Mouse (Mus musculus): Measurements from ENCODE around the gene Scel.

Gene Scel

DNA sequence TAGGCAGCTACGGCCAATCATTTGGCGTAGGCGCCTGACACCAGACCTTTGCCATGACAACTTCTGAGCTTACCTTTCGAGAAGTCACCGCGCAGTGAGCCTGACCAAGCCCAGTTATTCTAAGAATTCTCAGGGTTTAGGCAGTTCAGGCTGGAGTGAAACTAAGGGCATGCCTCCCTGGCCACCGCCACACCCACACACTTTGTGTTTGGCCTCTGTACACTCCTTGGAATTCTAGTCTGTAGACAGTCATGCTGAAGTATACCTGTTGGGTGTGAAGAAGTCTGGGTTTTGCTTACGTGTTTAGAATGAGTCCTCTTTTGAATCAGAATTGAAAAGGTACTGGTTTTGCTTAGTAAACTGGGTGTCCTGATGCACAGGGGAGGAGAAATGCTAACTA lies 3.6 kb upstream of the Scel start:
- in situ Hi-C loops (cut with MboI, MseI), result no loop called here

DNA sequence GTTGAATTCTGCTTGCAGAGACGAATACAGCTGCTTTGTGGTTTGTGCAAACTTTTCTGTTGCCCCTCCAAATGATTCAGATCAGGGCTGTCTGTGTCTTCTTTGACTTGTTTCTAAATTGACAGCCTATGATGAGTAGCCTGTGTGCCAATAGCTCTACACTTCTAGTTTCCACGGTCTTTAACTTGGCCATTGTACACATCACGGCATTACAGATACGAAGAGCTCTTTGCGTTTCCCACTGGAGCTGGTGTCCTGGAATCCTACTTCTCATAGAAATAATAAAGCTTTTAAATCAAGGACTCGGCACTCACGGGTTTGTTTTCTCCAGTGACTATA lies 300 bp downstream of the Scel start:
- in situ Hi-C loops (cut with MboI, MseI), result no loop called here

- in situ Hi-C loops (cut with MboI, MseI), result no loop called here
Observed at GRCm38 (mm10) chr14:103515419-103515818, 2.3 kb downstream of the Scel start.

DNA sequence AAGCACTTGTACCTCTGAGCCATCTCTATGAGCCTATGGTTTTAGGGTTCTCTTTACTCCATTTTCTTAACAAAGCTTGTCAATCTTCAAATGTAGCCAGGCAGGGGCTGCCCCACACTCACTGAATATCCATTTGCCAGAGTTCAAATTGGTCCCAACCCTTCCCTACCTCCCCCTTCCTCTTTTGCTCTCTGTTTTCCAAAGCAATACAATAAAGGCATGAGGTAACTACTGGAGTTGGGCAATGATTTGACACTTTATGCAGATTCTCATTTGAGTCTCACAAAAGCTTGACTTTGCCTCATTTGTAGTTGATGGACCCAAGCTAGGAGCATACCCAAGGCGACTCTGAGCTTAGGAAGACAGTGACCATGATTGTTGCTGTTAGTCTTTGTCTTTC lies 13.1 kb downstream of the Scel start:
- in situ Hi-C loops (cut with MboI, MseI), result no loop called here

- in situ Hi-C loops (cut with MboI, MseI), result loop anchor here (10.0 kb wide), 1 partner anchor 465 kb away; no protein-coding TSS in a partner anchor
Observed at GRCm38 (mm10) chr14:103529733-103530367, 16.7 kb downstream of the Scel start.

DNA sequence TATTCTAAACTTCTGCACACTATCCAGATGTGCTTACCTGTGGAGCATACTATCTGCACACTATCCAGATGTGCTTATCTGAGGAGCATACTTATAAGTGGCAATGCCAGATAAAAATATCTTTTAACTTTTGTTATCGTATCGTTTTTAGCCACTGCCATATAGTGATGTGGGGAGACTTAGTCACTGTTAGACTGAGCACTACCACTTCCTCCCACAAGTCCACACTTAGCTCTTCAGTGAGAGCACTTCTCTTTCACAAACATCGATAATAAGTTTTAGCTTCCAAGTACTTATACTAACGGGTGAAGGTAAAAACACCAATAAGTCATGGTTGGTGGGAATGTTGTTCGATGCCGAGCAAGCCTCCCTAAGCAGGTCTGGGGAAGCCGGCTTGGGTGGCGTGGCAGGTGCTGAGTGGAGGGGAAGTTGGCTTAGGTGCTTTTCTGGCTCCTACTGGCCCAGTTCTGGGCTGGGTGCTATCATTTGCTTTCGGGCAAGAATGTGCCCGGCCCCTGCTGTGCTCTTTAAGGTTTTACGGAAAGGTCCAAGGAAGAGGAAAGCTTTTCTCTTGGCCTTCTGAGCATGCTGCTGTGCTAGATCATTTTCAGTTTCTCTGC lies 18.7 kb downstream of the Scel start:
- in situ Hi-C loops (cut with MboI, MseI), result loop anchor here (10.0 kb wide), 1 partner anchor 467 kb away; no protein-coding TSS in a partner anchor

- in situ Hi-C loops (cut with MboI, MseI), result loop anchor here (10.0 kb wide), 1 partner anchor 471 kb away; no protein-coding TSS in a partner anchor
Observed at GRCm38 (mm10) chr14:103535511-103536024, 22.4 kb downstream of the Scel start.

DNA sequence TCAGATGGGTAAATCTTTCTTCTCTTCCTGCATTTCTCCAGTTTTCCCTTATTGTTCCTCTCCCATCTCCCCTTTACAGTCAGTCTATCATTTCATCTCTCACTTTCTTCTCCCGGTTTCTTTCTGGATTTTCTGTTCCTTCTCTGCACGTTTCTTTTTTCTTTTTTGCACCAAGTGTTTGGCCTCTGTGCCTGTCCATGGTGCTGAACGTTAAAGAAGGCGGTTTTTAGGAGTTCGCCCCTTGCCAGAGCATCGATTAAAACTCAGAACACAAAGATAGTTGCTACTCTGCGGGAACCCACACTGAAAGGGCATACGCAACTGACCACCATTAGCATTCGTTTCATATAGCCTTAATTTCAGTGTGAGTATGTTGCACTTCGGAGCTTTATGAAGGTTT lies 23.2 kb downstream of the Scel start:
- in situ Hi-C loops (cut with MboI, MseI), result loop anchor here (10.0 kb wide), 1 partner anchor 472 kb away; no protein-coding TSS in a partner anchor

DNA sequence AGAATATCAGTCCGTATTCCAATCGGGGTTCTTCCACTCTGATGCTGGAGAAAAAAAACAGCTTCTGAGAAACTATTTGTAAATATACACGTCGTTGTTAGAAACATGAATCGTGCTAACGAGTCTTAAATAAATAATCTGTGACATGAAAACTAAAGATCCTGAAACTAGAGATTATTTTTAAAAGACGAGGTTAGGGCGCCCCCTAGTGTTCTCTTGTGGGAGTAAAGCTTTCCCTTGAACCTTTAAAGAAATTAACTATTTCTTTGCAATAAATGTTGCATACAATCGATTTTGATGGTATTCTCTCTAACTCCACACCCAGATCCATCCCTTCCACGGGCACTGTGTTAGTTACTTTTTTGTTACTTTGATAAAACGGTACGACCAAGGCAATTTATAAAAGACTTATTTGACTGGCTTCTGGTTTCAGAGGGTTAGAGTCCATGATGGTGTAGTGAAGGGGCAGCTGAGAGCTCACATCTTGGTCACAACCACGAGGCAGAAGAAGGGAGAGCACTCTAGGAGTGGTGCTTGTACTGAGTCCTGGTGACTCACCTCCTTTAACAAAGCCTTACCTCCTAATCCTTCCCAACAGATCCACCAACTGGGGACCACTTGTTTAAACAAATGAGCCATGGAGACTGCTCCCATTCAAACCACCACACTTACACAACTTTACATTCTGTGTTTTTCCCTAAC lies 24.4 kb downstream of the Scel start:
- in situ Hi-C loops (cut with MboI, MseI), result loop anchor here (10.0 kb wide), 1 partner anchor 473 kb away; no protein-coding TSS in a partner anchor

DNA sequence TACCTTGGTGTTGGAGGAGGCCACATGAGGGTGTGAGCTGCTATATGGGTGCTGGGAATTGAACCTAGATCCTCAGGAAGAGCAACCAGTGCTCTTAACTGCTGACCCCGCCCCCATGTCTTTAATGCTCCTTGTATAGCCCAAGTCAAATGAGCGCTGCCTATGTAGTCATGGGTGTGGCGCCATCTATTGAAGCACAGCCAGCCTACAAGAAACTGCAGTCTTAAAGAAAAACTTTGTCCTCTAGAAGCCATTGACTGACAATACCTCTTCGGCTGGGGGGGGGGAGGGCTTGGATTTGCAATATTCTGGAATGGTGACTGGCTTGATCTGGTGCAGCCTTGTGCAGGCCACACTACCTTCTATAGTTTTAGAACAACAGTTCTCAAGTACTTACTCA lies 26.7 kb downstream of the Scel start:
- in situ Hi-C loops (cut with MboI, MseI), result loop anchor here (10.0 kb wide), 1 partner anchor 475 kb away; no protein-coding TSS in a partner anchor

DNA sequence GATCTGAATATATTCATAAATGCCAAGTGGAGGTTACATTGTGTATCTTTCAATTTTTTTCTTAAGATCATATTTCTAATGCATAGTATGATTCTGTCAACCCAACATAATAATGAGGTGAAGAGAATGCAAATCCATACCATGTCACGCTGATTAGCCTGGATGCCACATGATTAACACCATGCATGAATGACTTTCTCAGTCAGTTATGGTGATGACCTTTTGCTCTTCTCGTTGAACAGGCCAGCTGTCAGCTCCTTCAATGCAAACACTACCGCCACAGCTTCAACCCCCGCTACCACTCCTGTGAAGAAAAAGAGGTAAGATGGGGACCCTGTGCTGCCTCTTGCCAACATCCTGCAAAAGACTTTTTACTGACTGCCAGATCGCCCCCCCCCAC lies 28.5 kb downstream of the Scel start:
- in situ Hi-C loops (cut with MboI, MseI), result no loop called here

DNA sequence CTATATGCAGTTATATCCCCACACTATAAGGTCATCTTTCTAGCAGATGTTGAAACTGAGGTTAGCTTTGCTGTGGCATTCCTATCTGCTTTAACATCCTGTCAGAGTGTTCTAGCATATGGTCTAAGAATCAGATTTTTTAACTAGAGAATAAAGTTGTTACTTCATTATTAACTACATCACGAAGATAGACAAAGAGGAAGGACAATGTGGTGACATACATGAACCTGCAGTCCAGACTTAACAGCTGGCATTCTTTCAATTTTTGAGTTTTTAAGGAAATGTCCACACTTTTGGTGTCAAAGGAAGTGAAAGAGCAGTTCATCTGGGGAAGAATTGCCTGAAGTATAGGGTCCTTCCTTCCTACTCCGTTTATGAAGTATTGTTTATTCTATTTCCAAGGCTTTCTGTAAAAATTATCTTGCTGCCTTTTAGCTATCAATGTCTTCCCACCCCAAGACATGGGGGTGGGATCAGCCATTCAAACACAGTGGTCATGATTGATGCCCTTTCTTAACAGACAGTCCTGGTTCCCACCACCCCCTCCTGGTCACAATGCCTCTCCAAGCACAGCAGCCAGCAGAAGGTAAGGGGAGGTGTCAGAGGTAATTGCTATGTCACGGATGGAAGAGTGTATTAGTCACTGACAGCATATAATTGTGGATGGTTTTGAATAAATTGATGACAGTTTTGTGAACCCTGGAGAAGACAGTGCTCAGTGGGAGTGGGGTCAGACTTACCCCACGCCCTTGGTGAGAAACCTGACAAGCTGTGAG lies 30.4 kb downstream of the Scel start:
- in situ Hi-C loops (cut with MboI, MseI), result no loop called here

DNA sequence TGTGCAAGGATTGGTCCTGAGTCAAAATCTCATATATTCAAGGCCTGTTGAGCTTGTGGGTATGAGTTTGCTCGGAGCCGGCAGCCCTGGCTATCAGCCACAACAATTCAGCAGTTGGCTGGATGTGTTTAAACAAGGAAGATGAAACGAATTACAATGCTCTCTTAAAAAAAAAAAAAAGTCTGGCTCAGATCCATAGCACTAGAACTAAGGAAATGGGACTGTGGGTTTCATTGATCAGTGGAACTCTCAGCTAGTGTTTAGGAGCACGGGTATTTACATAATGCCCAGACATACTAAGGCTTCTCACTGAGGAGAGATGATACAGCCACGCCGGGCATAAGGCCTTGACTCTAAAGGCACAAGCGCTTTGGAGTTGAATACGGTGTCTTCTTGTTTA lies 32.6 kb downstream of the Scel start:
- in situ Hi-C loops (cut with MboI, MseI), result no loop called here

GRCm38 (mm10) chr14:103546246-103546645 lies 33.1 kb downstream of the Scel start:
- in situ Hi-C loops (cut with MboI, MseI), result no loop called here

GRCm38 (mm10) chr14:103548220-103548619 lies 35.1 kb downstream of the Scel start:
- in situ Hi-C loops (cut with MboI, MseI), result no loop called here

DNA sequence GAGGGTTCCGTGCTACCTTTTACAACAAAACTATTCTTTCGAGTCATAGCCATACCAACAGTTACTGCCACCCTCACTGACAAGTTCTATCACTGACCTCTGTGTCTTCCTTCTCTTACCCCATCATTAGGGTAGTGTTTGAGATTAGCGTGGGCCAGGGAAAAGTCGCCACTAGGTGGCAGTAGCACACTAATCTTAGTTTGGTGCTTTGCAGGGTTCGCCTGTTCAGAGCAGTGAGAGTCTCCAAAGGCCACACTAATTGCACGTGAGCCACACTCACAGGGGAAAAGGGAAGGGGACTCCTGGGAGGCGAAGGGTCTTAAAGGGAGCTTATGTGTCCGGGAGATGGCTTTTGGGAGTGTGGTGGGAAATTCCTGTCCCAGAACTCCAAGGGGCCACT lies 37.3 kb downstream of the Scel start:
- in situ Hi-C loops (cut with MboI, MseI), result loop anchor here (5.0 kb wide), 1 partner anchor 147 kb away; no protein-coding TSS in a partner anchor

DNA sequence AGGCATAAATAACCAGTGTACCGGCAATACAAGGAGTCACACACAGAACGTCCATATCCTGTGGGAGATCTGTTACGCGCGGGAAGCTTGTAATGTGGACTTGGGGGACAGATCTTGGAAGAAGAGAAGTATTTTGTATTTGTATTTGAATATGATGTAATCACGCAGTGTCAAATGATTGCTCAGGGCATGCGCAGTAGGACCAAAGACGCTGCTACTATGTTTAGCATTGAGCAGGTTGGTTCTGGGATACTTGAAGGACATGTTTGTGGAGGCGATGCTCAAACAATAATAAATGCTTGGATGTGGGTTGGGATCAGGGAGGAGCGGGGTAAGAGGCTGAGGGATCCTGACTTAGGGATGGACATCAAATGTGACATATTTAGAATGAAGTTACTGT lies 37.8 kb downstream of the Scel start:
- in situ Hi-C loops (cut with MboI, MseI), result loop anchor here (5.0 kb wide), 1 partner anchor 146 kb away; no protein-coding TSS in a partner anchor

- in situ Hi-C loops (cut with MboI, MseI), result loop anchor here (5.0 kb wide), 1 partner anchor 145 kb away; no protein-coding TSS in a partner anchor
Observed at GRCm38 (mm10) chr14:103551921-103552320, 38.8 kb downstream of the Scel start.

GRCm38 (mm10) chr14:103552379-103552778 lies 39.2 kb downstream of the Scel start:
- in situ Hi-C loops (cut with MboI, MseI), result loop anchor here (5.0 kb wide), 1 partner anchor 145 kb away; no protein-coding TSS in a partner anchor

GRCm38 (mm10) chr14:103556609-103557008 lies 43.5 kb downstream of the Scel start:
- in situ Hi-C loops (cut with MboI, MseI), result no loop called here

DNA sequence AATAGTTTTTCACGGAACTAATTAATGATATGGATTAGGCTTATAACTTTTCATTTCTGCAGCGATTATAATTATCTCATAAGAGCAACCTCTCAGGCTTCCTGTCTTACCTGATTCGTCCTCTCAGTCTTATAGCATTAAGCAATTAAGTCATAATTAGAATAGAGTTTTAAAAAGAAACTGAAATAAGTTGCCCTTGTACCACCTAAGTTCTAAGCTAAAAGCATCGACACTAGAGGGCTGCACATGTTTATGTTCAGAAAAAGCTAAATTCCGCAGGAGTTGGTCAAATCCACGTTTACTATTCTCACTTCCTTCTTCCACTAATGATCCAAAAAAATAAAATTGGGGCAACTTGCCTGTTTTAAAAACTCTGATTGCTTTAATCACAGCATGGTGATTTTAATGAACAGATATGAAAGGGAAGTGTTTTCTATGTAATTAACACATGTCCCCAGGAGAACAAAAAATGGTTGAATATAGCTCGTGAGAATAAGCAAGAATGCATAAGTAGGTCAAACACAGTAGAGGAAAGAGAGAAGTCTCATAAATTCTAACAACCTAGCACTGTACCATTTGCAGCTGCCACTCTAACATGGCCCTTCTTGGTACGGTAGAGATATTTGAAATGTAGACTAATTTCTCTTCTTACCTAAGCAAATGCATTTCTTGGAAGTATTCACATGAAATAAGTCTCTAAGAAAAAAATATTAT lies 48.4 kb downstream of the Scel start:
- in situ Hi-C loops (cut with MboI, MseI), result no loop called here
